Mouse (Mus musculus) thymus, adult 2 months (tissue): ENCODE data around the gene Enpp6. TPM values are rescaled to one million over a fixed set of nuclear protein-coding genes. Genes with fewer than 3 reads are reported as not detected.

Experiments
- DNase-seq: peaks from one replicate; pipeline ENCODE4 v3.0.0; 2021
- H3K27ac ChIP-seq: fragments of 200-500 bp; 2 replicates; pipeline ENCODE4 v1.5.1; 2012; ENCODE audit warnings: low read length, control low read depth; ENCODE audit not compliant: control insufficient read depth, insufficient read depth
- H3K27me3 ChIP-seq: fragments of 200-500 bp; 2 replicates; pipeline ENCODE4 v1.6.1; 2012; ENCODE audit warnings: mild to moderate bottlenecking, low read length, moderate library complexity, mixed read lengths; ENCODE audit not compliant: control insufficient read depth, insufficient read depth
- H3K36me3 ChIP-seq: fragments of 200-500 bp; 2 replicates; pipeline ENCODE4 v1.6.1; 2012; ENCODE audit warnings: mild to moderate bottlenecking, low read length, moderate library complexity; ENCODE audit not compliant: control insufficient read depth, insufficient read depth
- H3K4me1 ChIP-seq: fragments of 200-500 bp; replicated peaks from 2 replicates; pipeline ENCODE4 v1.6.1; 2012; ENCODE audit warnings: low read length; ENCODE audit not compliant: control insufficient read depth, insufficient read depth
- H3K4me3 ChIP-seq: fragments of 200-500 bp; 2 replicates; pipeline ENCODE4 v1.5.1; 2012; ENCODE audit warnings: mild to moderate bottlenecking, low read length, control low read depth, moderate library complexity; ENCODE audit not compliant: control insufficient read depth, insufficient read depth
- CTCF ChIP-seq: fragments of 200-500 bp; IDR thresholded peaks from 2 replicates; pipeline ENCODE4 v1.5.1; 2012; ENCODE audit warnings: mild to moderate bottlenecking, control low read depth, low read length, moderate library complexity, borderline replicate concordance; ENCODE audit not compliant: control insufficient read depth, poor library complexity, insufficient read depth; ENCODE audit errors: extremely low read depth
- POLR2A ChIP-seq: fragments of 200-500 bp; IDR thresholded peaks from 2 replicates; pipeline ENCODE4 v1.6.1; 2012; ENCODE audit warnings: mild to moderate bottlenecking, low read length, control low read depth, moderate library complexity; ENCODE audit not compliant: control insufficient read depth, poor library complexity, insufficient read depth; ENCODE audit errors: extremely low read depth
- whole genome bisulfite sequencing: fragments of 180-500 bp; shearing (Covaris S2); methylation state at CpG from one replicate; pipeline ENCODE4 v1.1.7; 2018; 5-methylcytosine and 5-hydroxymethylcytosine counted together
- polyA plus RNA-seq: library from polyadenylated mRNA; depleted of rRNA; stranded (reverse); fragments of >200 nt; gene quantifications from 2 replicates; pipeline ENCODE4 v1.2.3, GENCODE M21; 2012; rRNA removed

Gene Enpp6
- polyA plus RNA-seq = 0.29 and 1.3 TPM in 2 replicates

- DNase-seq = no peak
- 87% methylated on average over 8 of the region's 8 CpGs for WGBS
- H3K36me3 ChIP-seq = no peaks in the 10 kb centered on the region
- H3K4me1 ChIP-seq = no peaks in the 10 kb centered on the region
- no peaks in the 10 kb centered on the region for H3K27me3 ChIP-seq
- no peak within 1 kb of the TSS for H3K27ac ChIP-seq
- TF ChIP-seq CTCF (no peak), POLR2A (no peak)
- H3K4me3 ChIP-seq = no peak within 1 kb of the TSS
Observed at GRCm38 (mm10) chr8:46986386-46987140, at the start of gene Enpp6. Gene Enpp6, plus strand, starts transcription at chr8:46986887.

- no peak overlapping the region for H3K27ac ChIP-seq
- no peak for DNase-seq
- H3K36me3 ChIP-seq = no peaks in the 10 kb centered on the region
- 93% methylated on average over 4 of the region's 4 CpGs for WGBS
- no peaks in the 10 kb centered on the region for H3K27me3 ChIP-seq
- peaks cover 11% of the 10 kb centered on the region for H3K4me1 ChIP-seq
- no peak for TF ChIP-seq CTCF
- H3K4me3 ChIP-seq = no peak overlapping the region
Observed at GRCm38 (mm10) chr8:46938218-46938617, 48.5 kb upstream of the Enpp6 start.

- H3K4me3 ChIP-seq = no peak overlapping the region; the same call in 1 of the 2 replicates
Observed at GRCm38 (mm10) chr8:46941295-46941694, 45.4 kb upstream of the Enpp6 start.

GRCm38 (mm10) chr8:46941731-46942650 lies 44.7 kb upstream of the Enpp6 start:
- Histone ChIP-seq H3K27me3 (no peaks in the 10 kb centered on the region), H3K4me1 (peaks cover 11% of the 10 kb centered on the region), H3K27ac (peak overlapping the region; percentile 29; the same call in 1 of the 2 replicates), H3K36me3 (no peaks in the 10 kb centered on the region), H3K4me3 (no peak overlapping the region)
- TF ChIP-seq CTCF (no peak), POLR2A (no peak)
- no peak for DNase-seq
- 83% methylated on average over 15 of the region's 15 CpGs for WGBS

More at GRCm38 (mm10) chr8:46941295-46941694, 45.4 kb upstream of the Enpp6 start:
- TF ChIP-seq POLR2A (no peak), CTCF (no peak)
- Histone ChIP-seq H3K36me3 (no peaks in the 10 kb centered on the region), H3K4me1 (peaks cover 11% of the 10 kb centered on the region), H3K27me3 (no peaks in the 10 kb centered on the region), H3K27ac (no peak overlapping the region)
- 26% methylated on average over 11 of the region's 11 CpGs for WGBS
- DNase-seq = peak; percentile 14

GRCm38 (mm10) chr8:46942651-46943024 lies 44.0 kb upstream of the Enpp6 start:
- no peak overlapping the region for H3K4me3 ChIP-seq
- H3K27me3 ChIP-seq = no peaks in the 10 kb centered on the region
- TF ChIP-seq POLR2A = no peak
- TF ChIP-seq CTCF = no peak
- WGBS = 93% methylated on average over 11 of the region's 11 CpGs
- H3K36me3 ChIP-seq = no peaks in the 10 kb centered on the region
- no peak overlapping the region for H3K27ac ChIP-seq
- no peak for DNase-seq
- H3K4me1 ChIP-seq = peaks cover 11% of the 10 kb centered on the region

- 59% methylated on average over 4 of the region's 4 CpGs for WGBS
Observed at GRCm38 (mm10) chr8:46943337-46943736, 43.4 kb upstream of the Enpp6 start.

More at GRCm38 (mm10) chr8:46943337-46943736, 43.4 kb upstream of the Enpp6 start:
- H3K36me3 ChIP-seq = no peaks in the 10 kb centered on the region
- TF ChIP-seq CTCF (no peak), POLR2A (no peak)
- no peak overlapping the region; the same call in 1 of the 2 replicates for H3K27ac ChIP-seq
- peaks cover 11% of the 10 kb centered on the region for H3K4me1 ChIP-seq
- no peak for DNase-seq
- no peaks in the 10 kb centered on the region for H3K27me3 ChIP-seq
- no peak overlapping the region for H3K4me3 ChIP-seq
